Mouse (Mus musculus) C3H10T1/2 (cell line): ENCODE results near the gene Cactin. TPM values are rescaled to one million over a fixed set of nuclear protein-coding genes. Genes with fewer than 3 reads are reported as not detected.

Experiments
- polyA plus RNA-seq, 2 experiments: library from polyadenylated mRNA; unstranded; fragments of >200 nt; fragmentation: generic; extraction: Trizol; gene quantifications; one replicate each; pipeline ENCODE4 v1.2.1; 2012; ENCODE audit warnings: missing spikeins in 2 of 2

Gene Cactin
- polyA plus RNA-seq, result 10 to 100 TPM; 27.2 to 37.4 TPM

GRCm38 (mm10) chr10:81320550-81321347 is at the start of gene Cactin:
Gene Cactin, plus strand, starts transcription at chr10:81321103.

DNA sequence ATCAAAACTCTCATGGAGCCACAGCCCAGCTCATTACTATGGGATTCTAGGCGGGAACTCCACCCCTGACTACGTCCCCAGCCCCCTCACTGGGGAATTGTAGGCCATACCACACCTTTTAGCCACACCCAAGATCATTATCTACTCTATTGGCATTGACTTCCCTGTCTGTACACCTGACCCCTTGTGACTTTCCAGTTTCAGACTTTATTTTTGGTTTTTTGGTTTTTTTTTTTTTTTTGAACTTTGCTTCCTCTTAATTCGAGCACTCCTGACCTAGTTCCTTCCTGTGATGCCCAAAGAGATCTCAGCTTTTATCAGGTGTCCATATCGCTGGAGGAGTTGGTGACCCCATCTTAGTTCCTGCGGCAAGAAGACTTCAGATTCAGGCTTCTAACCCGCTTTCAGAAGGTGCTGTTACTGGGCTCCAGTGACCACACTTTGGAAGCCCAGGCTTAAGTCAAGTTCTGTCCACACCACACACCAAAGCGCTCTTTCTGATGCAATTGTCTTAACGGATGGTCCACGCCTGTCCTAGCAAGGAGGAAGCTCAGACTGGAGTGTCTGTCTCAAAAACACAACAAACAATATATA is 29.3 kb upstream of the Cactin start, which contains the start of gene Tjp3:
Gene Tjp3 (minus strand): TSS at position 71 of the 594 bp plus-strand sequence.

GRCm38 (mm10) chr10:81292554-81293333 is 28.2 kb upstream of the Cactin start, which contains the start of gene Pip5k1c:
Gene Pip5k1c, plus strand, starts transcription at chr10:81292963.

DNA sequence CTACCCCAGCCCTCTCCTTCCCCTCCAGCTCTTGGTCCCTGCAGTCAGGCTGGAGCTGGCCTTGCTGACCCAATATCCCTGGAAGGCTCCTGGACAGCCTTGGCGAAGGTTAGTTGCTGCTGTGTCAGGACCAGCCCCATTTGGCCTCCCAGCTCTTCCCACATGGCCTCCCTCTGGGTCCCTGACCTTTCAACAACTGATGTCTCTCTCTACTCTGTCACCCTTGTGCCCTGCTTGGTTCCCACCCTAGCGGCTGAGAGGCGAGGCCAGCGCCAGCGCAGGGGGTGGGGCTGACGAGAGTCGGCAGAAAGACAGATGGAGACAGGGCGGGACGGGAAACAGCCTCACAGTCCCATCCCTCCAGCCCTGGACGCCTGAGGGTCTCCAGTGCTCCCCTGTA is 7.5 kb downstream of the Cactin start, which contains the start of gene Tbxa2r:
Gene Tbxa2r (plus strand): TSS at position 346 of the 400 bp plus-strand sequence.

GRCm38 (mm10) chr10:81342686-81343505 is 22.0 kb downstream of the Cactin start, which contains the start of gene Gipc3:
Gene Gipc3, minus strand, starts transcription at chr10:81343266.

GRCm38 (mm10) chr10:81350351-81351063 is 29.6 kb downstream of the Cactin start, which contains the start of gene Hmg20b:
Gene Hmg20b, minus strand, starts transcription at chr10:81350480.

GRCm38 (mm10) chr10:81356991-81357844 is 36.3 kb downstream of the Cactin start, which contains the start of gene Mfsd12:
Gene Mfsd12, plus strand, starts transcription at chr10:81357491.

GRCm38 (mm10) chr10:81365672-81366476 is 45.0 kb downstream of the Cactin start, which contains the start of gene 4930404N11Rik:
Gene 4930404N11Rik, minus strand, starts transcription at chr10:81365816.

Other genes starting within 250 kb of the Cactin start
- under 1 TPM; 0.02 to 0.45 TPM for gene Creb3l3, start 222.2 kb upstream of the Cactin start, polyA plus RNA-seq
- gene Map2k2, start 215.2 kb upstream of the Cactin start, polyA plus RNA-seq, result 100 to 1,000 TPM; 207 to 359 TPM
- 10 to 100 TPM in 1 of 2 experiments, 1 to 10 TPM in 1; 6.5 to 24.7 TPM for gene Zbtb7a, start 185.9 kb upstream of the Cactin start, polyA plus RNA-seq
- gene Pias4, start 153.2 kb upstream of the Cactin start, polyA plus RNA-seq, result 10 to 100 TPM; 36.0 to 48.5 TPM
- gene Eef2, start 144.5 kb upstream of the Cactin start, polyA plus RNA-seq, result 1,000 to 10,000 TPM; 3,430 to 4,023 TPM
- 100 to 1,000 TPM in 1 of 2 experiments, 10 to 100 TPM in 1; 98.3 to 105 TPM for gene Dapk3, start 138.1 kb upstream of the Cactin start, polyA plus RNA-seq
- under 1 TPM; 0.11 to 0.15 TPM for gene 4930442H23Rik, start 137.3 kb upstream of the Cactin start, polyA plus RNA-seq
- gene Nmrk2, start 119.1 kb upstream of the Cactin start, polyA plus RNA-seq, result under 1 TPM in 1 of 2 experiments, not detected in 1; 0.02 TPM
- gene Atcay, start 90.3 kb upstream of the Cactin start, polyA plus RNA-seq, result under 1 TPM in 1 of 2 experiments, not detected in 1; 0.01 TPM
- 10 to 100 TPM in 1 of 2 experiments, under 1 TPM in 1; 0.32 to 18.3 TPM for gene Zfr2, start 87.9 kb upstream of the Cactin start, polyA plus RNA-seq
- gene Matk, start 68.2 kb upstream of the Cactin start, polyA plus RNA-seq, result 1 to 10 TPM in 1 of 2 experiments, under 1 TPM in 1; 0.69 to 1.9 TPM
- gene Mrpl54, start 54.2 kb upstream of the Cactin start, polyA plus RNA-seq, result 100 to 1,000 TPM; 242 to 665 TPM
- gene Apba3, start 54.1 kb upstream of the Cactin start, polyA plus RNA-seq, result 100 to 1,000 TPM; 128 to 134 TPM
- gene Tjp3, start 29.5 kb upstream of the Cactin start, polyA plus RNA-seq, result under 1 TPM in 1 of 2 experiments, not detected in 1; 0.02 TPM
- gene Pip5k1c, start 28.1 kb upstream of the Cactin start, polyA plus RNA-seq, result 10 to 100 TPM; 23.9 to 61.5 TPM
- gene Tbxa2r, start 7.6 kb downstream of the Cactin start, polyA plus RNA-seq, result 1 to 10 TPM in 1 of 2 experiments, under 1 TPM in 1; 0.02 to 2.0 TPM
- gene Gipc3, start 22.2 kb downstream of the Cactin start, polyA plus RNA-seq, result 1 to 10 TPM in 1 of 2 experiments, under 1 TPM in 1; 0.42 to 1.2 TPM
- 100 to 1,000 TPM; 102 to 104 TPM for gene Hmg20b, start 29.4 kb downstream of the Cactin start, polyA plus RNA-seq
- 10 to 100 TPM in 1 of 2 experiments, 1 to 10 TPM in 1; 4.0 to 13.8 TPM for gene Mfsd12, start 36.4 kb downstream of the Cactin start, polyA plus RNA-seq
- 1 to 10 TPM in 1 of 2 experiments, under 1 TPM in 1; 0.27 to 2.1 TPM for gene 4930404N11Rik, start 44.7 kb downstream of the Cactin start, polyA plus RNA-seq
- 10 to 100 TPM; 57.6 to 80.9 TPM for gene Fzr1, start 57.4 kb downstream of the Cactin start, polyA plus RNA-seq
- 100 to 1,000 TPM in 1 of 2 experiments, 10 to 100 TPM in 1; 82.6 to 184 TPM for gene Dohh, start 63.3 kb downstream of the Cactin start, polyA plus RNA-seq
- 1 to 10 TPM in 1 of 2 experiments, under 1 TPM in 1; 0.55 to 3.2 TPM for gene Gm48551, start 63.4 kb downstream of the Cactin start, polyA plus RNA-seq
- gene Gm48552, start 67.9 kb downstream of the Cactin start, polyA plus RNA-seq, result 1 to 10 TPM in 1 of 2 experiments, not detected in 1; 1.8 TPM
- 1 to 10 TPM in 1 of 2 experiments, under 1 TPM in 1; 0.94 to 1.3 TPM for gene Smim24, start 71.9 kb downstream of the Cactin start, polyA plus RNA-seq
- 100 to 1,000 TPM; 130 to 180 TPM for gene Nfic, start 134.5 kb downstream of the Cactin start, polyA plus RNA-seq
- 1 to 10 TPM; 1.9 to 5.7 TPM for gene Celf5, start 161.6 kb downstream of the Cactin start, polyA plus RNA-seq
- gene Ncln, start 175.3 kb downstream of the Cactin start, polyA plus RNA-seq, result 100 to 1,000 TPM; 108 to 149 TPM
- gene S1pr4, start 179.0 kb downstream of the Cactin start, polyA plus RNA-seq, result under 1 TPM in 1 of 2 experiments, not detected in 1; 0.02 TPM
- gene Gna15, start 203.1 kb downstream of the Cactin start, polyA plus RNA-seq, result under 1 TPM; 0.22 to 0.24 TPM
- 100 to 1,000 TPM; 106 to 118 TPM for gene Gna11, start 224.1 kb downstream of the Cactin start, polyA plus RNA-seq
- gene Aes, start 238.4 kb downstream of the Cactin start, polyA plus RNA-seq, result 1,000 to 10,000 TPM; 1,359 to 1,572 TPM